Mouse (Mus musculus): ENCODE results near the gene Mrps27.

The Mrps27 gene

DNA sequence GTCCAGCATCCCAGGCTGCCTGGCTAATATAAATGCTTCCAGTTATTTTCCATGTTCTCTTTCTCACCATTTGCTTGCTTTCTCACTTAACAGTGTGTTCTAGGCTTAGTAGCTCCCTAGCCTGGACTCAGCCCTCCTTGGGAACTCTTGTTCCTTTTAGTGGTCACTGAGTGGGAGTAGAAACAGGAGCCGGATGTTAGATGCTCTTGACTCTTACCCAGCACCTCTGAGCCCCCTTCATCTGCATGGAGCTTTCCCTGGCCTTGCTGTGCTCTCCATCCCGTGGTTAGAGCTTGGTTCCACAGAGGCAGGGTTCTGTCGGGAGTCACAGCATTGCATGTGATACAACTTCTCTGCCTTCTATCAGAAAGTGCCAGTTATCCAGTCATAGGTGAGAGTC lies 7.0 kb downstream of the Mrps27 start:
- DNase-seq (ENCODE audit: low spot score in 2 of 2) = no peak

- peak; percentile 65 to 93 for DNase-seq (ENCODE audit: low spot score in 2 of 2)
Measured at GRCm38 (mm10) chr13:99352758-99353489, 8.3 kb downstream of the Mrps27 start.

DNA sequence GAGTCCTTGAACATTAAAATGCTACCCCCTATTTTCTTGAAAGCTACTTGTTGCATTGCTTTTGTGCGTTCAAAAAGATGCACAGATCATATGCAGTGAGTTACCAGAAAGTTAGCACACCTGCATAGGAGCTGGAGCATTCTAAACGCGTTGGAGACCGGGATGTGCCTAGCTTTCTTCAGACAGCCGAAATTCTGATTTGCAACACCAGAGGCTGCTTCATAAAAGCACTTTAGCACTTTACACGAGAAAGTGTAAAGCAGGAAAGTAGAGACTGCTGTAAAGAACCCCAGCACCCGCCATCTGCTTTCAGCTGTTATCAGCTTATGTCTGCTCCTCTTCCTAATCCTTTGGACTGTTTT lies 8.9 kb downstream of the Mrps27 start:
- no peak for DNase-seq (ENCODE audit: low spot score in 2 of 2)

DNA sequence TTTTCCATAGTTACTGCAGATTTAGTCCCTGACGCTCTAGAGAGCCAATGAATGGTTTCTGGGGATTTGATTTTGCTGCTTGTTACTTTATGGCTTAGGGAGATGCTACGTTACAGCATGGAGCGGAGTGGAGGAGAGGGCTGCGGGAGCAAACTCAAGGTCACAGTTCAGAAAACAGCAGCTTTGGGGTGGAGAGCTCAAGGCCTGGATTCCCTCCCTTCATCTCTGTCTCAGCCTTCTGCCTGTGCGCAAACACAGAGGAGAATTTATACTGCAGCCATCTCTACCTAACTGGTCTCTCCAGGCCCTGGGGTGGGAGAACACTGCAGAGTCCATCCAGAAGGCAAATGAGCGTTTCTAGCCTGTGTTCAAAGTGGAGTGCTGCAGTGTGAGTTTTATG lies 10.5 kb downstream of the Mrps27 start:
- DNase-seq (ENCODE audit: low spot score in 2 of 2) = no peak

DNA sequence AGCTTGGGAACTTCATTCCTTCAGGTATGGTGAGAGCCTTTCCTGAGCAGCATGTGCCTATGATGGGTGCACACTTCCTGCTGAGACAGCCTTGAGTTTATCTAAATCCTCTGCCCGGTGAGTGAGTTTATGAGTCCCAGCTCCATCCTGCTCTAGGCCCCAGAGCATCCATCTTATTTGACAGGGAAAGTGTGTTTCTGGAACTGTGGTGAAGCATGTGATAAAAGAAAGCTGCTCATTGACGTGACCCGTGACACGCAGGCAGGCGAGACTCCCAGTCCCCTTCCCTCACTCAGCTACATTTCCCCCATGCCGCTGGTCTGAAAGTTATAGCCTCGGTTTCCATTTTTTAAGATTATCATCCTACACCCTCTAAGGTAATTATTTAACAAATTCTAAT lies 11.3 kb downstream of the Mrps27 start:
- no peak for DNase-seq (ENCODE audit: low spot score in 2 of 2)

DNA sequence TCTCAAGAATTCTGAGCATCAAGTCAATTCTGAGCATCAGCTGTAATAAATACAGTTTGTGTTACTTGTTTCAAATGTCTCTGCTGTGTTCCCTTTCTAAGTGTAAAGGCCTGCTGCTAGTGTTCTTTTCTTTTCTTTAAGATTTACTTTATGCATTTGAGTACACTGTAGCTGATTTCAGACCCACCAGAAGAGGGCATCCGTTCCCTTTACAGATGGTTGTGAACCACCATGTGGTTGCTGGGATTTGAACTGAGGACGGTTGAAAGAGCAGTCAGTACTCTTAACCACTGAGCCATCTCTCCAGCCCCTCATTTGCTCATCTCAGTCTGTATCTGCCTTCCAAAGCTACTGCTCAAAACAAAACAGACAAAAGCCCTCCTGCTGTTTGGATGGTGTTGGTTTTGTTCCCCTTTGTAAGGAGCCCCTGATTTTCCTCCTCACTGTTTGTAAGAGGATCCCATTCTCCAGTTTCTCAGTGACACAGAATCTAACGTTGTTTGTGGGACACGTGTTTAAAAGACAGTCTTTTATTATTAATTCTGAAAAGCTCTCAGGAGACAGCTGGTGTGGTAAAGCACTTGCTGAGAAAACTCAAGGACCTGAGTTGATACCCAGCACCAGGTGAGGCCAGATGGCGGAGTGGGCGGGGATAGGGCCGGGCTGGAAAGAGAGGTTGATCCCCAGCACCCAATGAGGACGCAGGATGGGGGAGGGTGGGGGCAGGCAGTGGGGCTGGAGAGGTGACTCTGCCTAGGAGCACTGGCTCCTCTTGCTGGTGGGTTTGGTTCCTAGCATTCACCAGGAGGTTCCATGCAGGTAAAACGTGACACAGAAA lies 12.1 kb downstream of the Mrps27 start:
- no peak for DNase-seq (ENCODE audit: low spot score in 2 of 2)

GRCm38 (mm10) chr13:99358921-99359320 lies 14.3 kb downstream of the Mrps27 start:
- DNase-seq (ENCODE audit: low spot score in 2 of 2) = no peak

GRCm38 (mm10) chr13:99363866-99364265 lies 19.3 kb downstream of the Mrps27 start:
- no peak for DNase-seq (ENCODE audit: low spot score in 2 of 2)

GRCm38 (mm10) chr13:99366422-99367175 lies 22.0 kb downstream of the Mrps27 start:
- no peak for DNase-seq (ENCODE audit: low spot score in 2 of 2)

GRCm38 (mm10) chr13:99367554-99368174 lies 23.1 kb downstream of the Mrps27 start:
- no peak for DNase-seq (ENCODE audit: low spot score in 2 of 2)

- no peak for DNase-seq (ENCODE audit: low spot score in 2 of 2)
Measured at GRCm38 (mm10) chr13:99369103-99369502, 24.5 kb downstream of the Mrps27 start.

- no peak for DNase-seq (ENCODE audit: low spot score in 2 of 2)
Measured at GRCm38 (mm10) chr13:99371285-99371684, 26.7 kb downstream of the Mrps27 start.

DNA sequence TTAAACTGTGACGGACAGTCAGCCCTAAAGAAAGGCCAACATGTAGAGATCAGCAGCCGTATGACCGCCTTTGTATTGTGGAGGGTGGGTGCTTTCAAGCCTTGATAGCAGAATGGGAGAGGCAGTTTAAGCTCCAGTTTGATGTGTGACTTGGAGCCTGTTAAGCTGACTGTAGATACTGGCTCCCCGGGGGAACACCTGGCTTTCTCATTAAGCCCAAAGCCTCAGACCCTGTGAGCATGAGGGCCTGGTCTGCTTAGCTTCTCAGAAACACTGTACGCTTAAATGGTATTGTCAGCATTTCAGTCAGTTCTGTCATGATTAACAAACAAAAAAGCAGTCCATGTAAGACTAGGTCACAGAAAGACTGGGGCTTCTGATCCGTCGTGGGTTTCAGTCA lies 29.1 kb downstream of the Mrps27 start:
- DNase-seq (ENCODE audit: low spot score in 2 of 2) = no peak

- DNase-seq (ENCODE audit: low spot score in 2 of 2) = no peak
Measured at GRCm38 (mm10) chr13:99374191-99374590, 29.6 kb downstream of the Mrps27 start.

DNA sequence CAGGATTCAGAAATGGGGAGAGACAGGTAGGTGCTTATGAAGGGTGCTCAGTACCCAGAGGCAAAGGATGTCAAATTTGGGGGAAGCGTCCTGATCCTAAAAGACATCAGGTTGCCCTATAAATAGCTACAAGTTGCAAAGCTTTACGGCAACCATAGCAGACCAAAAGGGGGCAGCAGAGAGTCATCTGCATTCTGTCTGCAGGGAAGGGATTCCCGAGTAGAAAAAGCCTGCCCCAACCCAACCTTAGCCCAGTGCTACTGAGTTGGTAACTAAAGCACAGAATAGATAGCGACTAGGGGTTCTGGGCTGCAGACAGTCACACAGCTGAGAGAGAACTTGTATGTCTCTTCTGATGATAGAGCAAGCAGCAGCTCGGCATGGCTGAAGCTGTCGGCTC lies 31.0 kb downstream of the Mrps27 start:
- peak; percentile 50 to 71 for DNase-seq (ENCODE audit: low spot score in 2 of 2)

- DNase-seq (ENCODE audit: low spot score in 2 of 2) = no peak
Measured at GRCm38 (mm10) chr13:99377055-99377454, 32.5 kb downstream of the Mrps27 start.

DNA sequence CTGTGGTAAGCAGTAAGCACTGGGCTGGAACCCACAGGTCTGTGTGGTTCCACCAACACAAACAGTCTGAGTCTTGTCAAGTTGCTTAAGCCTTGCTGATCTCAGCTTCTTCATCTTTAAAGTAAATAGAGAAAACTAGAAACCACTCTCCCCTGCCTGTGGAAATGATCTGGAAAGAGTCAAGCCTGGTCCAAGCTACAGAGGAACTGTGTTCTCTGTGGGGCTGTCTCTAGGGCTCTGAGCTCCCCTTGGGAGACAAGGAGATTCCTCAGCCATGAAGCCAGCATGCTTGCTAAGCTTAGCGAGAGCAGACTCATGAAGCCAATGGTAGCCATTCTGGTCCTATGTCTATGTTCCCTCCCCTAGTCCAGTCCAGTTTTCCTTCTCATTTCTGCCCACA lies 33.6 kb downstream of the Mrps27 start:
- no peak for DNase-seq (ENCODE audit: low spot score in 2 of 2)

DNA sequence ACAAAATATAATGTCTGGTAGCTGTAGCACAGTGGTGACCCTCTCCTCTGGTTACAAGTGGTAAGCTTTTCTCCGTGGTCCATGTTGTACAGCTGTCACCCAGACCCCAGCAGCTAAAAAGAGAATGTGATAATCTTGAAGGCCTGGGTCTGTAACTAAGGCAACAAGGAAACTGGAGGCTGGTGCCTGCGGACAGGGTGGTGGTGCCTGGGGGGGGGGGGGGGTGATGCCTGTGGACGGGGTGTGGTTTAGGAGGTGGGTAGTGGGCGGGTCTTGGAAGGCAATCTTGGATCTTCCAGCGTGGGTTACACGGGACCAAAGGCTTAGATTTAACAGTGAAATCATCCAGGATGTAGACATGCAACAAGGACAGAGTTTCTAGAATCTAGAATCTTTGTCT lies 37.8 kb downstream of the Mrps27 start:
- DNase-seq (ENCODE audit: low spot score in 2 of 2) = no peak

GRCm38 (mm10) chr13:99384555-99385203 lies 40.1 kb downstream of the Mrps27 start:
- no peak for DNase-seq (ENCODE audit: low spot score in 2 of 2)

GRCm38 (mm10) chr13:99385911-99386310 lies 41.3 kb downstream of the Mrps27 start:
- no peak for DNase-seq (ENCODE audit: low spot score in 2 of 2)

GRCm38 (mm10) chr13:99386341-99386740 lies 41.8 kb downstream of the Mrps27 start:
- no peak for DNase-seq (ENCODE audit: low spot score in 2 of 2)
